Mouse (Mus musculus) CH12.LX (cell line): Measurements from ENCODE around the gene Gatad2a.

ENCODE experiments used
- CHD2 ChIP-seq: IDR thresholded peaks from 2 replicates; pipeline ENCODE4 v1.6.1; 2011; ENCODE audit warnings: low read length, improper control_type of control experiment
- CTCF ChIP-seq, 2 experiments: IDR thresholded peaks in 1 of 2; conservative IDR thresholded peaks in 1 of 2; 2 replicates each; pipeline ENCODE4 v1.5.1; 2011 to 2012; ENCODE audit warnings: low read depth in 2 of 2, low read length in 2 of 2, improper control_type of control experiment in 1 of 2, inconsistent platforms in 1 of 2, mild to moderate bottlenecking in 1 of 2, moderate library complexity in 1 of 2
- EP300 ChIP-seq: IDR thresholded peaks from 2 replicates; pipeline ENCODE4 v1.6.1; 2011; ENCODE audit warnings: low read length, improper control_type of control experiment
- HCFC1 ChIP-seq: IDR thresholded peaks from 2 replicates; pipeline ENCODE4 v1.6.1; 2012; ENCODE audit warnings: low read depth, mild to moderate bottlenecking, inconsistent platforms, low read length, improper control_type of control experiment
- MEF2A ChIP-seq: IDR thresholded peaks from 2 replicates; pipeline ENCODE4 v1.6.1; 2014; ENCODE audit warnings: low read depth, mild to moderate bottlenecking, inconsistent platforms, low read length, improper control_type of control experiment, borderline replicate concordance
- MXI1 ChIP-seq: IDR thresholded peaks from 2 replicates; pipeline ENCODE4 v1.6.1; 2011; ENCODE audit warnings: mild to moderate bottlenecking, low read depth, low read length, improper control_type of control experiment
- NELFE ChIP-seq: IDR thresholded peaks from 2 replicates; pipeline ENCODE4 v1.6.1; 2011; ENCODE audit warnings: low read depth, low read length, improper control_type of control experiment
- POLR2A ChIP-seq: IDR thresholded peaks from 2 replicates; pipeline ENCODE4 v1.6.1; 2011; ENCODE audit warnings: low read depth, mild to moderate bottlenecking, improper control_type of control experiment, low read length
- POLR2AphosphoS2 ChIP-seq: IDR thresholded peaks from 2 replicates; pipeline ENCODE4 v1.6.1; 2011; ENCODE audit warnings: low read depth, low read length, improper control_type of control experiment
- UBTF ChIP-seq: IDR thresholded peaks from 2 replicates; pipeline ENCODE4 v1.6.1; 2012; ENCODE audit warnings: low read depth, mild to moderate bottlenecking, inconsistent platforms, low read length, improper control_type of control experiment, moderate library complexity
- USF1 ChIP-seq: IDR thresholded peaks from 2 replicates; pipeline ENCODE4 v1.6.1; 2014; ENCODE audit warnings: low read depth, mild to moderate bottlenecking, inconsistent platforms, low read length, improper control_type of control experiment
- ZKSCAN1 ChIP-seq: IDR thresholded peaks from 2 replicates; pipeline ENCODE4 v1.6.1; 2012; ENCODE audit warnings: low read depth, inconsistent platforms, low read length, improper control_type of control experiment, borderline replicate concordance
- ZNF384 ChIP-seq: IDR thresholded peaks from 2 replicates; pipeline ENCODE4 v1.6.1; 2012; ENCODE audit warnings: low read depth, low read length, improper control_type of control experiment, inconsistent platforms

DNA sequence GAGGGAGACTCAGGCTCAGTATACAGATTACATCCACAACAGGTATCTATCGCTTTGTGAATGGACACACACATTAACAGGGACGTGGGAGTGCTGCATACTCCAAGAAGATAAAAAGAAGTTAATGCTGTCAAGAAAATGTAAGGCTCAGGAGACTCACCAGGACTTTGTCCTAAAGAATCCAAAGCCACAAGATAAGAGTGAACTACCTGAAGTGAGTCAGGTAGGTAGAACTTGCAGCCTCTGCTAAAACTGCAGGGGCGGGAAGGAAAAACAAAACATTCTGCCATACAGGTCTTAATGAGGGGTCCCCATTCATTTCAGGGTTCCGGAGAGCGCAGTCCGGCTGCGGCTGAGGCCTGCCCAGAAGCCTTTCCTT is 23.1 kb downstream of the Gatad2a start:
- no peak for TF ChIP-seq EP300
- no peak for TF ChIP-seq MXI1
- TF ChIP-seq HCFC1: no peak
- TF ChIP-seq MEF2A: no peak
- TF ChIP-seq USF1: no peak
- no peak for TF ChIP-seq CTCF (conservative IDR thresholded peaks at IDR 0.05 in 1 of 2, IDR thresholded peaks at IDR 0.05 in 1 of 2; ENCODE audit: low read depth in 2 of 2, low read length in 2 of 2)
- TF ChIP-seq UBTF: no peak
- TF ChIP-seq CHD2: no peak
- no peak for TF ChIP-seq ZKSCAN1
- no peak for TF ChIP-seq POLR2A
- no peak for TF ChIP-seq ZNF384
- TF ChIP-seq POLR2AphosphoS2: no peak
- TF ChIP-seq NELFE: no peak
